Mouse (Mus musculus) heart, adult 2 months (tissue): ENCODE data around the gene Olfr978. TPM values are rescaled to one million over a fixed set of nuclear protein-coding genes. Genes with fewer than 3 reads are reported as not detected.

ENCODE experiments used
- DNase-seq, 2 experiments: peaks; one replicate each; pipeline ENCODE4 v3.0.0; 2021
- H3K27ac ChIP-seq: fragments of 200-600 bp; 2 replicates; pipeline ENCODE4 v1.8.1; 2022
- H3K27me3 ChIP-seq: fragments of 200-500 bp; 2 replicates; pipeline ENCODE4 v1.6.1; 2012; ENCODE audit warnings: mild to moderate bottlenecking, low read length, inconsistent platforms, mixed read lengths; ENCODE audit not compliant: control insufficient read depth, insufficient read depth
- H3K36me3 ChIP-seq: fragments of 200-500 bp; 2 replicates; pipeline ENCODE4 v1.6.1; 2012; ENCODE audit warnings: low read length, inconsistent platforms; ENCODE audit not compliant: control insufficient read depth, insufficient read depth
- H3K4me1 ChIP-seq: fragments of 200-500 bp; 2 replicates; pipeline ENCODE4 v1.6.1; 2011; ENCODE audit warnings: low read length; ENCODE audit not compliant: control insufficient read depth, insufficient read depth
- H3K4me3 ChIP-seq: fragments of 200-600 bp; 2 replicates; pipeline ENCODE4 v1.8.1; 2022
- H3K79me2 ChIP-seq: fragments of 200-500 bp; replicated peaks from 2 replicates; pipeline ENCODE4 v1.6.1; 2012; ENCODE audit warnings: mild to moderate bottlenecking, inconsistent platforms, low read length, moderate library complexity, mixed read lengths; ENCODE audit not compliant: control insufficient read depth, insufficient read depth
- H3K9ac ChIP-seq: fragments of 200-500 bp; 2 replicates; pipeline ENCODE4 v1.6.1; 2012; ENCODE audit warnings: low read depth, mild to moderate bottlenecking, control low read depth, inconsistent platforms, low read length, mixed read lengths
- CTCF ChIP-seq: fragments of 200-600 bp; IDR thresholded peaks from 2 replicates; pipeline ENCODE4 v1.8.1; 2022; ENCODE audit warnings: antibody characterized with exemption, mild to moderate bottlenecking, moderate library complexity
- EP300 ChIP-seq: fragments of 200-500 bp; IDR thresholded peaks from 2 replicates; pipeline ENCODE4 v1.6.1; 2011; ENCODE audit warnings: low read depth, low read length, control low read depth; ENCODE audit not compliant: insufficient read depth
- POLR2A ChIP-seq: fragments of 200-500 bp; IDR thresholded peaks from 2 replicates; pipeline ENCODE4 v1.6.1; 2011; ENCODE audit warnings: mild to moderate bottlenecking, low read depth, low read length, control low read depth; ENCODE audit not compliant: insufficient read depth
- WGBS: fragments of 180-500 bp; shearing (Covaris S2); methylation state at CpG from one replicate; pipeline ENCODE4 v1.1.7; 2018; 5-methylcytosine and 5-hydroxymethylcytosine counted together
- intact Hi-C: fragments of 180-260 bp; cut with DNase I; formaldehyde crosslinking; loops from one replicate; pipeline ENCODE4 v1.15.1; 2025
- polyA plus RNA-seq: library from polyadenylated mRNA; depleted of rRNA; stranded (reverse); fragments of >200 nt; gene quantifications from 2 replicates; pipeline ENCODE4 v1.2.3, GENCODE M21; 2012; rRNA removed
- total RNA-seq, 2 experiments: library from RNA; stranded (reverse); gene quantifications; 2 replicates each; pipeline ENCODE4 v1.2.3; 2021

Gene Olfr978
- total and polyA plus RNA-seq, 3 experiments, result not detected

GRCm38 (mm10) chr9:40021164-40021563 is 29.3 kb downstream of the Olfr978 start, which contains the start of gene Olfr981:
TSS of gene Olfr981 (plus strand) at chr9:40021464.
- H3K27me3 ChIP-seq, result no peaks in the 10 kb centered on the region
- no peaks in the 10 kb centered on the region for H3K79me2 ChIP-seq
- no peak within 1 kb of the TSS for H3K4me3 ChIP-seq
- DNase-seq, result no peak
- 73% methylated on average over 2 of the region's 2 CpGs for WGBS
- no peak within 1 kb of the TSS for H3K27ac ChIP-seq
- TF ChIP-seq POLR2A, result no peak
- no peak for TF ChIP-seq CTCF
- no peak for TF ChIP-seq EP300
- no peak within 1 kb of the TSS for H3K9ac ChIP-seq
- intact Hi-C loops, result no loop called here
- H3K36me3 ChIP-seq, result no peaks in the 10 kb centered on the region
- no peaks in the 10 kb centered on the region for H3K4me1 ChIP-seq

Other genes with a start within 250 kb of the Olfr978 start
- not detected for gene Olfr967, start 245.9 kb upstream of the Olfr978 start, total RNA-seq
- gene Olfr967, start 245.9 kb upstream of the Olfr978 start, polyA plus RNA-seq, result not detected in 2 replicates
- not detected for gene Olfr968, start 208.9 kb upstream of the Olfr978 start, total RNA-seq
- not detected in 2 replicates for gene Olfr968, start 208.9 kb upstream of the Olfr978 start, polyA plus RNA-seq
- not detected for gene Olfr969, start 201.2 kb upstream of the Olfr978 start, total RNA-seq
- gene Olfr969, start 201.2 kb upstream of the Olfr978 start, polyA plus RNA-seq, result not detected in 2 replicates
- not detected for gene Olfr970, start 183.3 kb upstream of the Olfr978 start, total RNA-seq
- not detected in 2 replicates for gene Olfr970, start 183.3 kb upstream of the Olfr978 start, polyA plus RNA-seq
- not detected for gene Olfr971, start 155.2 kb upstream of the Olfr978 start, total RNA-seq
- not detected in 2 replicates for gene Olfr971, start 155.2 kb upstream of the Olfr978 start, polyA plus RNA-seq
- not detected for gene Olfr972, start 125.7 kb upstream of the Olfr978 start, total RNA-seq
- not detected in 2 replicates for gene Olfr972, start 125.7 kb upstream of the Olfr978 start, polyA plus RNA-seq
- gene Olfr229, start 84.8 kb upstream of the Olfr978 start, total RNA-seq, result not detected
- gene Olfr229, start 84.8 kb upstream of the Olfr978 start, polyA plus RNA-seq, result not detected in 2 replicates
- gene Olfr974, start 54.6 kb upstream of the Olfr978 start, total RNA-seq, result not detected
- not detected in 2 replicates for gene Olfr974, start 54.6 kb upstream of the Olfr978 start, polyA plus RNA-seq
- not detected for gene Olfr975, start 40.1 kb upstream of the Olfr978 start, total RNA-seq
- gene Olfr975, start 40.1 kb upstream of the Olfr978 start, polyA plus RNA-seq, result not detected in 2 replicates
- gene Olfr976, start 31.0 kb upstream of the Olfr978 start, total RNA-seq, result not detected
- not detected in 2 replicates for gene Olfr976, start 31.0 kb upstream of the Olfr978 start, polyA plus RNA-seq
- gene Olfr979, start 11.4 kb downstream of the Olfr978 start, total RNA-seq, result not detected
- gene Olfr979, start 11.4 kb downstream of the Olfr978 start, polyA plus RNA-seq, result not detected in 2 replicates
- gene Olfr980, start 17.5 kb downstream of the Olfr978 start, total RNA-seq, result not detected
- not detected in 2 replicates for gene Olfr980, start 17.5 kb downstream of the Olfr978 start, polyA plus RNA-seq
- not detected for gene Olfr981, start 29.4 kb downstream of the Olfr978 start, total RNA-seq
- gene Olfr981, start 29.4 kb downstream of the Olfr978 start, polyA plus RNA-seq, result not detected in 2 replicates
- not detected for gene Olfr982, start 81.7 kb downstream of the Olfr978 start, total RNA-seq
- gene Olfr982, start 81.7 kb downstream of the Olfr978 start, polyA plus RNA-seq, result not detected in 2 replicates
- gene Olfr983, start 101.5 kb downstream of the Olfr978 start, total RNA-seq, result not detected
- not detected in 2 replicates for gene Olfr983, start 101.5 kb downstream of the Olfr978 start, polyA plus RNA-seq
- not detected for gene Olfr984, start 122.1 kb downstream of the Olfr978 start, total RNA-seq
- not detected in 2 replicates for gene Olfr984, start 122.1 kb downstream of the Olfr978 start, polyA plus RNA-seq
- gene Olfr985, start 138.1 kb downstream of the Olfr978 start, total RNA-seq, result not detected
- gene Olfr985, start 138.1 kb downstream of the Olfr978 start, polyA plus RNA-seq, result not detected in 2 replicates
- not detected for gene Tmem225, start 156.0 kb downstream of the Olfr978 start, total RNA-seq
- gene Tmem225, start 156.0 kb downstream of the Olfr978 start, polyA plus RNA-seq, result not detected in 2 replicates
- gene Olfr986, start 188.8 kb downstream of the Olfr978 start, total RNA-seq, result not detected
- gene Olfr986, start 188.8 kb downstream of the Olfr978 start, polyA plus RNA-seq, result not detected in 2 replicates
- gene Zfp202, start 200.2 kb downstream of the Olfr978 start, total RNA-seq, result 1 to 10 TPM; 2.7 to 2.8 TPM
- gene Zfp202, start 200.2 kb downstream of the Olfr978 start, polyA plus RNA-seq, result 1.2 and 1.8 TPM in 2 replicates